Comparison of ENCODE assay signal across 22 mouse cellular contexts in genomic region chr10:91162511-91163163, GRCm38 (mm10). TPM values are rescaled to one million over a fixed set of nuclear protein-coding genes. Genes with fewer than 3 reads are reported as not detected.
DNase-seq lines count a peak whose midpoint lies in the region; ATAC-seq and TF ChIP-seq lines count a peak whose summit lies in the region.
"Had no signal": no experiment of that assay in that cellular context is flagged by ENCODE, and none has a peak within 500 bp of the region (broad histone marks: within the 10 kb centered on the region; RNA-seq: fewer than 3 reads in every experiment).

No protein-coding gene starts in this region.

- no peak for DNase-seq in gastrocnemius, adult 2 months
- no peak for DNase-seq in gastrocnemius, adult 18-20 months (ENCODE audit: low spot score)
- no peak for DNase-seq in natural killer cell, adult 2 months (ENCODE audit: low spot score in 2 of 2)
- DNase-seq: adrenal gland, adult 2 months; adrenal gland, postnatal 25 days; cerebellum, adult 2 months; cerebellum, postnatal 10 days; forebrain, postnatal 0 days; gastrocnemius, postnatal 10 days; heart, adult 2 months; kidney, adult 11 months had no signal

- ATAC-seq in intestine, embryonic 16.5 days: no peak
- no peak for ATAC-seq in intestine, embryonic 15.5 days
- ATAC-seq in frontal cortex, adult (ENCODE audit: low TSS enrichment): no peak
- ATAC-seq: forebrain, postnatal 0 days had no signal

- no peak overlapping the region for H3K4me3 ChIP-seq in gastrocnemius, adult 2 months
- H3K4me3 ChIP-seq in intestine, embryonic 16.5 days (ENCODE audit: low read length): no peak overlapping the region
- no peak overlapping the region for H3K4me3 ChIP-seq in intestine, embryonic 15.5 days (replicated peaks)
- H3K4me3 ChIP-seq in bone marrow macrophage, adult 2 months (ENCODE audit: insufficient read depth, low read length): no peak overlapping the region
- no peak overlapping the region for H3K4me3 ChIP-seq in macrophage (ENCODE audit: inconsistent target)
- H3K4me3 ChIP-seq: embryonic facial prominence, embryonic 10.5 days; forebrain, embryonic 12.5 days; heart, adult 2 months; heart, embryonic 12.5 days; hindbrain, embryonic 10.5 days had no signal

- intact Hi-C loops in gastrocnemius, adult 2 months (cut with DNase I): no loop called here

- no peak for TF ChIP-seq POLR2A in bone marrow macrophage, adult 2 months (IDR thresholded peaks at IDR 0.05; ENCODE audit: borderline replicate concordance, low read depth, low read length)

- peaks cover 9% of the 10 kb centered on the region; the same call in 1 of the 2 replicates for H3K4me1 ChIP-seq in intestine, embryonic 16.5 days (ENCODE audit: control insufficient read depth, insufficient read depth, low read length)
- peaks cover 6% of the 10 kb centered on the region for H3K4me1 ChIP-seq in intestine, embryonic 15.5 days (replicated peaks)
- peaks cover 30% of the 10 kb centered on the region for H3K4me1 ChIP-seq in bone marrow macrophage, adult 2 months (ENCODE audit: control insufficient read depth, insufficient read depth, low read length)

- 0 out of 2 replicates have a peak, but pooled peaks cover 4% of the 10 kb centered on the region for H3K36me3 ChIP-seq in intestine, embryonic 16.5 days (ENCODE audit: control insufficient read depth, insufficient read depth, low read length)
- peaks cover 33% of the 10 kb centered on the region for H3K36me3 ChIP-seq in intestine, embryonic 15.5 days
- H3K36me3 ChIP-seq in macrophage (ENCODE audit: inconsistent target): peaks cover 28% of the 10 kb centered on the region; the same call in 1 of the 2 replicates

- H3K27ac ChIP-seq in gastrocnemius, adult 2 months: peak overlapping the region; percentile 96
- H3K27ac ChIP-seq in intestine, embryonic 16.5 days (ENCODE audit: low read length): peak overlapping the region; percentile 52
- no peak overlapping the region for H3K27ac ChIP-seq in intestine, embryonic 15.5 days
- H3K27ac ChIP-seq in bone marrow macrophage, adult 2 months (ENCODE audit: insufficient read depth, low read depth, low read length): peak overlapping the region; percentile 2; the same call in 1 of the 2 replicates
- peak overlapping the region; percentile 47 for H3K27ac ChIP-seq in macrophage
- H3K27ac ChIP-seq: embryonic facial prominence, embryonic 10.5 days; forebrain, embryonic 12.5 days; heart, adult 2 months; hindbrain, embryonic 10.5 days; hindbrain, embryonic 14.5 days had no signal

- H3K4me2 ChIP-seq in intestine, embryonic 16.5 days (ENCODE audit: low read depth, low read length): no peak overlapping the region
- no peak overlapping the region for H3K4me2 ChIP-seq in intestine, embryonic 15.5 days (replicated peaks)
- H3K4me2 ChIP-seq: forebrain, embryonic 12.5 days; heart, embryonic 12.5 days; hindbrain, embryonic 14.5 days had no signal

- no peaks in the 10 kb centered on the region for H3K27me3 ChIP-seq in intestine, embryonic 16.5 days (replicated peaks; ENCODE audit: control insufficient read depth, insufficient read depth, low read length)
- no peaks in the 10 kb centered on the region for H3K27me3 ChIP-seq in intestine, embryonic 15.5 days (replicated peaks)
- H3K27me3 ChIP-seq: CH12.LX; forebrain, embryonic 12.5 days; heart, embryonic 12.5 days had no signal

- H3K9ac ChIP-seq in intestine, embryonic 16.5 days (ENCODE audit: low read depth, low read length): 0 out of 2 replicates have a peak overlapping the region, but pooled peaks have one; percentile 8
- no peak overlapping the region for H3K9ac ChIP-seq in intestine, embryonic 15.5 days
- H3K9ac ChIP-seq: forebrain, embryonic 12.5 days; forebrain, postnatal 0 days; heart, embryonic 12.5 days; hindbrain, embryonic 14.5 days had no signal

- 83% methylated on average over 15 of the region's 15 CpGs for WGBS in intestine, embryonic 16.5 days
- 86% methylated on average over 15 of the region's 15 CpGs for WGBS in intestine, embryonic 15.5 days
- WGBS in macrophage (ENCODE audit: missing documents): 92% methylated on average over 15 of the region's 15 CpGs

- peaks cover 100% of the 10 kb centered on the region for H3K79me2 ChIP-seq in macrophage (ENCODE audit: inconsistent target)

- no peaks in the 10 kb centered on the region for H3K9me3 ChIP-seq in intestine, embryonic 16.5 days (ENCODE audit: control insufficient read depth, low read length)
- H3K9me3 ChIP-seq in intestine, embryonic 15.5 days: no peaks in the 10 kb centered on the region
- H3K9me3 ChIP-seq: embryonic facial prominence, embryonic 10.5 days; forebrain, embryonic 12.5 days; heart, embryonic 12.5 days; hindbrain, embryonic 10.5 days had no signal

- no peak for TF ChIP-seq CTCF in gastrocnemius, adult 2 months (IDR thresholded peaks at IDR 0.05)
- TF ChIP-seq CTCF in bone marrow macrophage, adult 2 months (IDR thresholded peaks at IDR 0.05; ENCODE audit: low read depth, low read length): no peak

RNA-seq across cellular contexts. Expression of gene Tmpo, which starts 18.5 kb away (rescaled TPM):
- total RNA-seq in gastrocnemius, adult 2 months (2021): 10 to 100 TPM; 62.2 to 83.0 TPM
- total RNA-seq in gastrocnemius, adult 18-20 months (2021): 10 to 100 TPM; 49.9 to 50.5 TPM
- polyA plus RNA-seq in intestine, embryonic 16.5 days (2015; fragmentation: Nextera tagmentation; extraction: Ambion mirVana): 110 and 111 TPM in 2 replicates
- 165 and 209 TPM in 2 replicates for polyA plus RNA-seq in intestine, embryonic 15.5 days (2015; fragmentation: Nextera tagmentation; extraction: Ambion mirVana)
- polyA plus RNA-seq in bone marrow macrophage, adult 2 months (2012; ENCODE audit: insufficient read depth, insufficient read length, missing spikeins): 150 and 155 TPM in 2 replicates
- 100 to 1,000 TPM in 18 of 26 experiments, 10 to 100 TPM in 8; 67.3 to 260 (median 119) TPM for total RNA-seq in macrophage (2018; cell fraction: chromatin; rRNA removed)
- 10 to 100 TPM; 22.0 to 43.2 (median 33.7) TPM for total RNA-seq in macrophage (2018; cell fraction: cytosol; rRNA removed)
- 100 to 1,000 TPM in 8 of 26 experiments, 10 to 100 TPM in 18; 44.5 to 242 (median 80.1) TPM for total RNA-seq in macrophage (2018; cell fraction: nucleus; rRNA removed)
- 30.4 to 57.8 TPM (median 34.2 TPM) in 3 replicates for polyA plus RNA-seq in macrophage (2018)

RNA-seq across cellular contexts. Expression of gene Slc25a3, which starts 38.8 kb away (rescaled TPM):
- 1,000 to 10,000 TPM; 1,080 to 1,363 TPM for total RNA-seq in gastrocnemius, adult 2 months (2021)
- 1,000 to 10,000 TPM; 1,039 to 1,209 TPM for total RNA-seq in gastrocnemius, adult 18-20 months (2021)
- polyA plus RNA-seq in intestine, embryonic 16.5 days (2015; fragmentation: Nextera tagmentation; extraction: Ambion mirVana): 743 and 812 TPM in 2 replicates
- 611 and 651 TPM in 2 replicates for polyA plus RNA-seq in intestine, embryonic 15.5 days (2015; fragmentation: Nextera tagmentation; extraction: Ambion mirVana)
- 517 and 528 TPM in 2 replicates for polyA plus RNA-seq in bone marrow macrophage, adult 2 months (2012; ENCODE audit: insufficient read depth, insufficient read length, missing spikeins)
- 100 to 1,000 TPM; 197 to 929 (median 501) TPM for total RNA-seq in macrophage (2018; cell fraction: chromatin; rRNA removed)
- 100 to 1,000 TPM; 285 to 427 (median 348) TPM for total RNA-seq in macrophage (2018; cell fraction: cytosol; rRNA removed)
- total RNA-seq in macrophage (2018; cell fraction: nucleus; rRNA removed): 100 to 1,000 TPM; 295 to 757 (median 468) TPM
- 239 to 473 TPM (median 381 TPM) in 3 replicates for polyA plus RNA-seq in macrophage (2018)
